In genomic region chr12:29280861-29281630, GRCm38 (mm10) we compare ENCODE assay signal across 10 mouse cellular contexts.
DNase-seq lines count a peak whose midpoint lies in the region; ATAC-seq and TF ChIP-seq lines count a peak whose summit lies in the region.
"Had no signal": no experiment of that assay in that cellular context is flagged by ENCODE, and none has a peak within 500 bp of the region (broad histone marks: within the 10 kb centered on the region; RNA-seq: fewer than 3 reads in every experiment).

No protein-coding gene starts in this region.

- 38% methylated on average over 17 of the region's 17 CpGs for WGBS in heart, embryonic 15.5 days
- WGBS in midbrain, embryonic 11.5 days = 60% methylated on average over 17 of the region's 17 CpGs
- 63% methylated on average over 17 of the region's 17 CpGs for WGBS in stomach, postnatal 0 days
- 36% methylated on average over 17 of the region's 17 CpGs for WGBS in liver, embryonic 12.5 days (ENCODE audit: insufficient replicate concordance)

- H3K27me3 ChIP-seq in heart, embryonic 15.5 days = no peaks in the 10 kb centered on the region
- no peaks in the 10 kb centered on the region for H3K27me3 ChIP-seq in midbrain, embryonic 11.5 days (ENCODE audit: control insufficient read depth, insufficient read depth, low read length)
- H3K27me3 ChIP-seq in stomach, postnatal 0 days (ENCODE audit: control insufficient read depth, insufficient read depth, low read length) = no peaks in the 10 kb centered on the region
- H3K27me3 ChIP-seq in liver, embryonic 12.5 days (replicated peaks) = peaks cover 12% of the 10 kb centered on the region

- H3K9ac ChIP-seq in heart, embryonic 15.5 days = no peak overlapping the region
- peak overlapping the region; percentile 36; the same call in 1 of the 2 replicates for H3K9ac ChIP-seq in midbrain, embryonic 11.5 days (ENCODE audit: low read length)
- no peak overlapping the region for H3K9ac ChIP-seq in stomach, postnatal 0 days (ENCODE audit: low read length)
- H3K9ac ChIP-seq in liver, embryonic 12.5 days = no peak overlapping the region

- peak; percentile 40 for DNase-seq in layer of hippocampus, adult 9-11 months
- DNase-seq in layer of hippocampus, adult 9-10 months (ENCODE audit: low spot score) = no peak
- DNase-seq in midbrain, embryonic 11.5 days (ENCODE audit: low spot score, missing footprints) = peak; percentile 78
- DNase-seq in right cerebral cortex, postnatal 25 days = peak; percentile 54
- no peak for DNase-seq in adrenal gland, postnatal 25 days
- DNase-seq in stomach, postnatal 0 days (ENCODE audit: low spot score) = no peak
- DNase-seq: kidney, adult 11 months had no signal

- H3K4me3 ChIP-seq in heart, embryonic 15.5 days = no peak overlapping the region
- no peak overlapping the region for H3K4me3 ChIP-seq in midbrain, embryonic 11.5 days (ENCODE audit: low read depth, low read length)
- no peak overlapping the region for H3K4me3 ChIP-seq in stomach, postnatal 0 days (ENCODE audit: low read depth, low read length)
- no peak overlapping the region for H3K4me3 ChIP-seq in liver, embryonic 12.5 days

- H3K27ac ChIP-seq in heart, embryonic 15.5 days = no peak overlapping the region
- no peak overlapping the region for H3K27ac ChIP-seq in midbrain, embryonic 11.5 days (ENCODE audit: low read depth, low read length)
- H3K27ac ChIP-seq in stomach, postnatal 0 days (replicated peaks) = no peak overlapping the region
- no peak overlapping the region for H3K27ac ChIP-seq in liver, embryonic 12.5 days

- H3K9me3 ChIP-seq in heart, embryonic 15.5 days (replicated peaks) = no peaks in the 10 kb centered on the region
- H3K9me3 ChIP-seq in midbrain, embryonic 11.5 days (ENCODE audit: control insufficient read depth, low read length) = no peaks in the 10 kb centered on the region; the same call in 1 of the 2 replicates
- H3K9me3 ChIP-seq in stomach, postnatal 0 days (ENCODE audit: control insufficient read depth, low read length) = no peaks in the 10 kb centered on the region
- no peaks in the 10 kb centered on the region for H3K9me3 ChIP-seq in liver, embryonic 12.5 days (replicated peaks)

- ATAC-seq in heart, embryonic 15.5 days (replicated peaks; ENCODE audit: insufficient number of reproducible peaks, insufficient read depth, low FRiP score, low read depth) = peak; percentile 24; the same call in 1 of the 2 replicates
- no peak for ATAC-seq in midbrain, embryonic 11.5 days (ENCODE audit: low FRiP score)
- ATAC-seq in stomach, postnatal 0 days (ENCODE audit: low FRiP score, low TSS enrichment) = no peak
- no peak for ATAC-seq in liver, embryonic 12.5 days

- peak overlapping the region; percentile 5 for H3K4me2 ChIP-seq in heart, embryonic 15.5 days
- no peak overlapping the region; the same call in 1 of the 2 replicates for H3K4me2 ChIP-seq in midbrain, embryonic 11.5 days
- no peak overlapping the region for H3K4me2 ChIP-seq in stomach, postnatal 0 days (replicated peaks; ENCODE audit: low read depth)
- no peak overlapping the region for H3K4me2 ChIP-seq in liver, embryonic 12.5 days
- H3K4me2 ChIP-seq: liver, embryonic 11.5 days had no signal

- no peak for TF ChIP-seq CTCF in stomach, postnatal 0 days (IDR thresholded peaks at IDR 0.05; ENCODE audit: low read depth)

- no peak for TF ChIP-seq EP300 in stomach, postnatal 0 days (optimal IDR thresholded peaks at IDR 0.05)

- H3K4me1 ChIP-seq in heart, embryonic 15.5 days (replicated peaks) = peaks cover 19% of the 10 kb centered on the region
- H3K4me1 ChIP-seq in midbrain, embryonic 11.5 days (ENCODE audit: control insufficient read depth, insufficient read depth, low read length) = peaks cover 20% of the 10 kb centered on the region
- no peaks in the 10 kb centered on the region for H3K4me1 ChIP-seq in stomach, postnatal 0 days (replicated peaks; ENCODE audit: control insufficient read depth, insufficient read depth)
- H3K4me1 ChIP-seq in liver, embryonic 12.5 days = no peaks in the 10 kb centered on the region; the same call in 1 of the 2 replicates

- H3K36me3 ChIP-seq in heart, embryonic 15.5 days = no peaks in the 10 kb centered on the region
- no peaks in the 10 kb centered on the region for H3K36me3 ChIP-seq in midbrain, embryonic 11.5 days (ENCODE audit: control insufficient read depth, insufficient read depth, low read length)
- no peaks in the 10 kb centered on the region for H3K36me3 ChIP-seq in stomach, postnatal 0 days (ENCODE audit: control insufficient read depth, insufficient read depth, low read length)
- H3K36me3 ChIP-seq in liver, embryonic 12.5 days = no peaks in the 10 kb centered on the region

Comparison
In these comparisons a context has a peak if more than half of its experiments do, and no peak if none do; other contexts are left out.
1. DNase-seq: peak in layer of hippocampus, adult 9-11 months (single experiment), midbrain, embryonic 11.5 days (single experiment) and right cerebral cortex, postnatal 25 days (single experiment); none in layer of hippocampus, adult 9-10 months (single experiment), adrenal gland, postnatal 25 days (single experiment) and stomach, postnatal 0 days (single experiment).